In genomic region chr13:98239978-98240641, GRCm38 (mm10) we compare ENCODE assay signal across 9 mouse cellular contexts. TPM values are rescaled to one million over a fixed set of nuclear protein-coding genes. Genes with fewer than 3 reads are reported as not detected.
DNase-seq lines count a peak whose midpoint lies in the region; ATAC-seq and TF ChIP-seq lines count a peak whose summit lies in the region.
"Had no signal": no experiment of that assay in that cellular context is flagged by ENCODE, and none has a peak within 500 bp of the region (broad histone marks: within the 10 kb centered on the region; RNA-seq: fewer than 3 reads in every experiment).

No protein-coding gene starts in this region.

- 0 out of 2 replicates have a peak, but pooled peaks cover 4% of the 10 kb centered on the region for H3K9me3 ChIP-seq in heart, embryonic 12.5 days (replicated peaks)
- no peaks in the 10 kb centered on the region for H3K9me3 ChIP-seq in ES-E14 (ENCODE audit: control insufficient read depth, insufficient read depth, low read depth, low read length)
- H3K9me3 ChIP-seq: embryonic facial prominence, embryonic 12.5 days had no signal

- TF ChIP-seq CTCF in heart, adult 2 months (IDR thresholded peaks at IDR 0.05), result peak; percentile 96

- no peaks in the 10 kb centered on the region for H3K79me2 ChIP-seq in heart, adult 2 months (replicated peaks; ENCODE audit: control insufficient read depth, insufficient read depth, low read length)

- in situ Hi-C loops in ES-E14 (cut with MboI; ENCODE audit: low sequenced_read_pairs in 2 of 2, unreplicated experiment in 2 of 2), result loop anchor here (5.0 to 10.0 kb wide), 2 partner anchors 203 to 205 kb away; no protein-coding TSS in a partner anchor

- H3K36me3 ChIP-seq in heart, adult 2 months (ENCODE audit: control insufficient read depth, insufficient read depth, low read length), result no peaks in the 10 kb centered on the region
- no peaks in the 10 kb centered on the region for H3K36me3 ChIP-seq in heart, embryonic 12.5 days
- H3K36me3 ChIP-seq in ES-E14 (ENCODE audit: control insufficient read depth, insufficient read depth, low read length, poor library complexity, severe bottlenecking), result no peaks in the 10 kb centered on the region
- no peaks in the 10 kb centered on the region for H3K36me3 ChIP-seq in splenic B cell, adult 2 months (ENCODE audit: control insufficient read depth, insufficient read depth, low read length, poor library complexity, severe bottlenecking)
- H3K36me3 ChIP-seq: embryonic facial prominence, embryonic 12.5 days had no signal

- intact Hi-C loops in heart, adult 2 months (cut with DNase I), result loop anchor here (2.0 kb wide), 2 partner anchors 59 to 209 kb away; no protein-coding TSS in a partner anchor

- TF ChIP-seq POLR2A in heart, adult 2 months (IDR thresholded peaks at IDR 0.05; ENCODE audit: insufficient read depth, low read depth, low read length), result no peak

- no peaks in the 10 kb centered on the region for H3K4me1 ChIP-seq in heart, adult 2 months (ENCODE audit: control insufficient read depth, insufficient read depth, low read length)
- no peaks in the 10 kb centered on the region for H3K4me1 ChIP-seq in heart, embryonic 12.5 days (replicated peaks)
- H3K4me1 ChIP-seq in ES-E14 (ENCODE audit: control insufficient read depth in 2 of 2, insufficient read depth in 2 of 2, low read length in 2 of 2, poor library complexity in 1 of 2), result no peaks in the 10 kb centered on the region
- H3K4me1 ChIP-seq: embryonic facial prominence, embryonic 12.5 days had no signal

- no peak overlapping the region for H3K4me2 ChIP-seq in heart, embryonic 12.5 days
- H3K4me2 ChIP-seq: embryonic facial prominence, embryonic 12.5 days had no signal

- ATAC-seq in heart, embryonic 12.5 days (ENCODE audit: insufficient number of reproducible peaks, low FRiP score), result no peak

- no peak overlapping the region for H3K4me3 ChIP-seq in heart, adult 2 months
- H3K4me3 ChIP-seq in heart, embryonic 12.5 days, result no peak overlapping the region
- no peak overlapping the region for H3K4me3 ChIP-seq in ES-E14 (ENCODE audit: insufficient read depth in 1 of 2, low read depth in 1 of 2, low read length in 2 of 2, poor library complexity in 1 of 2, severe bottlenecking in 1 of 2)
- H3K4me3 ChIP-seq: embryonic facial prominence, embryonic 12.5 days had no signal

- no peak overlapping the region for H3K27ac ChIP-seq in heart, adult 2 months
- no peak overlapping the region for H3K27ac ChIP-seq in heart, embryonic 12.5 days (ENCODE audit: poor library complexity, severe bottlenecking)
- no peak overlapping the region for H3K27ac ChIP-seq in ES-E14 (ENCODE audit: insufficient read depth, low read depth, low read length, poor library complexity, severe bottlenecking)
- H3K27ac ChIP-seq: embryonic facial prominence, embryonic 12.5 days had no signal

- peak; percentile 40 to 72 for DNase-seq in heart, adult 2 months
- DNase-seq in ES-E14 (ENCODE audit: low read depth, low spot score), result peak; percentile 71
- DNase-seq in c-Kit-positive CD71-positive TER-119-positive erythroid progenitor cells, embryonic 14.5 days (ENCODE audit: low spot score), result peak; percentile 59
- peak; percentile 69 for DNase-seq in gastrocnemius, adult 18-20 months (ENCODE audit: low spot score)
- peak; percentile 82 for DNase-seq in layer of hippocampus, adult 11-12 months (ENCODE audit: low spot score)
- peak; percentile 65 for DNase-seq in lung, postnatal 25 days (ENCODE audit: low spot score)
- peak; percentile 63 for DNase-seq in splenic B cell, adult 2 months (ENCODE audit: low read depth, low spot score)

- TF ChIP-seq EP300 in heart, adult 2 months (IDR thresholded peaks at IDR 0.05; ENCODE audit: insufficient read depth, low read depth, low read length), result peak; percentile 51; the same call in 1 of the 2 replicates

- no peak overlapping the region for H3K9ac ChIP-seq in heart, adult 2 months (ENCODE audit: low read depth, low read length)
- no peak overlapping the region for H3K9ac ChIP-seq in heart, embryonic 12.5 days
- no peak overlapping the region for H3K9ac ChIP-seq in ES-E14 (ENCODE audit: insufficient read depth, low read depth, low read length, poor library complexity, severe bottlenecking)
- H3K9ac ChIP-seq: embryonic facial prominence, embryonic 12.5 days had no signal

- no peaks in the 10 kb centered on the region for H3K27me3 ChIP-seq in heart, adult 2 months (ENCODE audit: control insufficient read depth, insufficient read depth, low read length)
- 0 out of 2 replicates have a peak, but pooled peaks cover 3% of the 10 kb centered on the region for H3K27me3 ChIP-seq in heart, embryonic 12.5 days (replicated peaks)
- no peaks in the 10 kb centered on the region for H3K27me3 ChIP-seq in splenic B cell, adult 2 months (ENCODE audit: control insufficient read depth, insufficient read depth, low read length, poor library complexity, severe bottlenecking)
- H3K27me3 ChIP-seq: embryonic facial prominence, embryonic 12.5 days had no signal

- WGBS in heart, adult 2 months, result 18% methylated on average over 12 of the region's 12 CpGs
- 18% methylated on average over 12 of the region's 12 CpGs for WGBS in heart, embryonic 12.5 days

TF ChIP-seq in ES-E14, 5 proteins besides CTCF, POLR2A, EP300 and RAD21:
- TF ChIP-seq ZC3H11A (IDR thresholded peaks at IDR 0.05; ENCODE audit: borderline replicate concordance, low read depth, low read length) (peak; percentile 90; the same call in 1 of the 2 replicates), HCFC1 (IDR thresholded peaks at IDR 0.05; ENCODE audit: borderline replicate concordance, insufficient read depth, low read length) (no peak)

RNA-seq across cellular contexts. Expression of gene Utp15, which starts 22.7 kb away (rescaled TPM):
- 1 to 10 TPM; 5.7 to 6.7 TPM for total RNA-seq in heart, adult 2 months (2021)
- polyA plus RNA-seq in heart, adult 2 months (2012; rRNA removed), result 4.2 and 6.2 TPM in 2 replicates
- polyA plus RNA-seq in heart, embryonic 12.5 days (2016; fragmentation: Nextera tagmentation; extraction: Ambion mirVana), result 19.2 and 19.7 TPM in 2 replicates
- total RNA-seq in ES-E14 (2012; rRNA removed), result 33.4 and 38.9 TPM in 2 replicates
- 1 to 10 TPM; 3.5 to 3.8 TPM for total RNA-seq in gastrocnemius, adult 18-20 months (2021)

RNA-seq across cellular contexts. Expression of gene Ankra2, which starts 22.8 kb away (rescaled TPM):
- total RNA-seq in heart, adult 2 months (2021), result 10 to 100 TPM; 35.6 to 46.8 TPM
- polyA plus RNA-seq in heart, adult 2 months (2012; rRNA removed), result 11.3 and 17.2 TPM in 2 replicates
- 16.1 and 18.5 TPM in 2 replicates for polyA plus RNA-seq in heart, embryonic 12.5 days (2016; fragmentation: Nextera tagmentation; extraction: Ambion mirVana)
- total RNA-seq in ES-E14 (2012; rRNA removed), result 7.7 and 10.8 TPM in 2 replicates
- total RNA-seq in gastrocnemius, adult 18-20 months (2021), result 10 to 100 TPM; 14.6 to 15.5 TPM

RNA-seq across cellular contexts. Expression of gene Arhgef28, which starts 33.9 kb away (rescaled TPM):
- 1 to 10 TPM; 4.6 to 5.2 TPM for total RNA-seq in heart, adult 2 months (2021)
- 2.4 and 3.8 TPM in 2 replicates for polyA plus RNA-seq in heart, adult 2 months (2012; rRNA removed)
- 12.6 and 13.4 TPM in 2 replicates for polyA plus RNA-seq in heart, embryonic 12.5 days (2016; fragmentation: Nextera tagmentation; extraction: Ambion mirVana)
- total RNA-seq in ES-E14 (2012; rRNA removed), result 13.3 and 19.0 TPM in 2 replicates
- total RNA-seq in gastrocnemius, adult 18-20 months (2021), result 1 to 10 TPM; 2.3 to 2.4 TPM

RNA-seq across cellular contexts. Expression of gene Gm21976, which starts 39.6 kb away (rescaled TPM):
- total RNA-seq in heart, adult 2 months (2021), result not detected
- polyA plus RNA-seq in heart, adult 2 months (2012; rRNA removed), result not detected in 2 replicates
- polyA plus RNA-seq in heart, embryonic 12.5 days (2016; fragmentation: Nextera tagmentation; extraction: Ambion mirVana), result not detected in 2 replicates
- not detected in 2 replicates for total RNA-seq in ES-E14 (2012; rRNA removed)
- not detected for total RNA-seq in gastrocnemius, adult 18-20 months (2021)
- polyA plus RNA-seq: embryonic facial prominence, embryonic 12.5 days had no signal
